Mouse (Mus musculus) heart, postnatal 0 days (tissue): ENCODE measurements around the gene Fpr2. TPM values are rescaled to one million over a fixed set of nuclear protein-coding genes. Genes with fewer than 3 reads are reported as not detected.

Experiments
- ATAC-seq: fragments of 200-750 bp; cut with Nextera tagmentation; 2 replicates; pipeline ENCODE4 v1.8.0; 2017; ENCODE audit warnings: low read depth, moderate number of reproducible peaks, moderate library complexity; ENCODE audit not compliant: insufficient read depth
- DNase-seq: peaks from one replicate; pipeline ENCODE4 v3.0.0-alpha.2; 2016; ENCODE audit warnings: low spot score
- H3K27ac ChIP-seq: fragments of 300-500 bp; sonication (generic); 2 replicates; pipeline ENCODE4 v1.5.1; 2014; ENCODE audit warnings: low read depth, mild to moderate bottlenecking
- H3K27me3 ChIP-seq: fragments of 300-500 bp; sonication (generic); 2 replicates; pipeline ENCODE4 v1.6.1; 2014; ENCODE audit warnings: low read length, mixed read lengths; ENCODE audit not compliant: control insufficient read depth, insufficient read depth
- H3K36me3 ChIP-seq: fragments of 300-500 bp; sonication (generic); replicated peaks from 2 replicates; pipeline ENCODE4 v1.6.1; 2014; ENCODE audit warnings: low read length, mixed read lengths; ENCODE audit not compliant: control insufficient read depth, insufficient read depth
- H3K4me1 ChIP-seq: fragments of 300-500 bp; sonication (generic); 2 replicates; pipeline ENCODE4 v1.6.1; 2014; ENCODE audit warnings: antibody characterized with exemption; ENCODE audit not compliant: control insufficient read depth, insufficient read depth
- H3K4me2 ChIP-seq: fragments of 300-500 bp; sonication (generic); 2 replicates; pipeline ENCODE4 v1.6.1; 2014; ENCODE audit warnings: low read depth, mild to moderate bottlenecking, low read length, moderate library complexity
- H3K4me3 ChIP-seq: fragments of 300-500 bp; sonication (generic); 2 replicates; pipeline ENCODE4 v1.5.1; 2014; ENCODE audit warnings: low read depth, low read length
- H3K9ac ChIP-seq: fragments of 300-500 bp; sonication (generic); replicated peaks from 2 replicates; pipeline ENCODE4 v1.6.1; 2014; ENCODE audit warnings: low read depth, low read length, mixed read lengths
- H3K9me3 ChIP-seq: fragments of 300-500 bp; sonication (generic); replicated peaks from 2 replicates; pipeline ENCODE4 v1.6.1; 2016; ENCODE audit warnings: low read length; ENCODE audit not compliant: control insufficient read depth
- CTCF ChIP-seq: IDR thresholded peaks from 2 replicates; pipeline ENCODE4 v1.5.1; 2016; ENCODE audit warnings: antibody characterized with exemption, control low read depth, low read depth
- EP300 ChIP-seq: IDR thresholded peaks from 2 replicates; pipeline ENCODE4 v1.6.1; 2016; ENCODE audit warnings: antibody characterized with exemption, low read depth
- polyA plus RNA-seq: library from polyadenylated mRNA; unstranded; fragments of >200 nt; fragmentation: Nextera tagmentation; extraction: Ambion mirVana; gene quantifications from 2 replicates; pipeline ENCODE4 v1.2.1, GENCODE M21; 2015
- total RNA-seq: library from RNA; depleted of rRNA; stranded (reverse); fragments of >200 nt; gene quantifications from 2 replicates; pipeline ENCODE4 v1.2.3, GENCODE M21; 2014; ENCODE audit warnings: low replicate concordance; rRNA removed

The Fpr2 gene
- total and polyA plus RNA-seq, 2 experiments from 2014 or later = 0.19 TPM; not detected in 1

DNA sequence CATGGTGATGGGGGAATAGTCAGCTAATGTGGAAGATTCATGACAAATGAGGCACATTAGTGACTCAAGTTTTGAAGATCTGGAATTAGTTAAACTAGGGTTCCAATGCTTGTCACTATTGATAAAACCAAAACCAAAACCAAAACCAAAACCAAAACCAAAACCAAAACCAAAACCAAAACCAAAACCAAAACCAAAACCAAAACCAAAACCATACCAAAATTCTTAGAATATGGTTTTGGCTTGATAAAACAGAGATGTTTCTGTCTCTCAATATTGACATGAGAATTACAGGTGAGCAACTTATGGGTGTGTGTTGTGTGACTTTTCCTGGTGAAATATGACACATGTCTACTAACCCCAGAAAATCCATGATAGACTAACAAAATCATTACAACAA lies 30.2 kb downstream of the Fpr2 start:
- Histone ChIP-seq H3K9ac (no peak overlapping the region), H3K27me3 (no peaks in the 10 kb centered on the region), H3K4me3 (no peak overlapping the region), H3K36me3 (no peaks in the 10 kb centered on the region), H3K4me1 (no peaks in the 10 kb centered on the region), H3K9me3 (no peaks in the 10 kb centered on the region; the same call in 1 of the 2 replicates), H3K4me2 (no peak overlapping the region), H3K27ac (no peak overlapping the region)
- no peak for TF ChIP-seq CTCF
- TF ChIP-seq EP300 = no peak
- ATAC-seq = no peak
- DNase-seq = no peak

Other genes starting within 250 kb of the Fpr2 start
- not detected in 2 replicates for gene Vmn2r90, start 184.1 kb upstream of the Fpr2 start, total RNA-seq
- not detected in 2 replicates for gene Vmn2r90, start 184.1 kb upstream of the Fpr2 start, polyA plus RNA-seq
- 1.6 and 23.6 TPM in 2 replicates for gene Spaca6, start 60.7 kb upstream of the Fpr2 start, total RNA-seq
- 7.9 and 9.2 TPM in 2 replicates for gene Spaca6, start 60.7 kb upstream of the Fpr2 start, polyA plus RNA-seq
- gene Has1, start 32.6 kb upstream of the Fpr2 start, total RNA-seq = 2.9 and 4.0 TPM in 2 replicates
- gene Has1, start 32.6 kb upstream of the Fpr2 start, polyA plus RNA-seq = 1.00 and 1.1 TPM in 2 replicates
- not detected in 2 replicates for gene Fpr1, start 3.9 kb upstream of the Fpr2 start, total RNA-seq
- 0.40 and 0.53 TPM in 2 replicates for gene Fpr1, start 3.9 kb upstream of the Fpr2 start, polyA plus RNA-seq
- not detected in 2 replicates for gene Fpr3, start within 50 bp of the Fpr2 start, total RNA-seq
- not detected in 2 replicates for gene Fpr3, start within 50 bp of the Fpr2 start, polyA plus RNA-seq
- gene Fpr-rs4, start 133.9 kb downstream of the Fpr2 start, total RNA-seq = not detected in 2 replicates
- not detected in 2 replicates for gene Fpr-rs4, start 133.9 kb downstream of the Fpr2 start, polyA plus RNA-seq
- gene Vmn2r124, start 161.6 kb downstream of the Fpr2 start, total RNA-seq = not detected in 2 replicates
- gene Vmn2r124, start 161.6 kb downstream of the Fpr2 start, polyA plus RNA-seq = not detected in 2 replicates
- not detected in 2 replicates for gene Vmn2r91, start 197.2 kb downstream of the Fpr2 start, total RNA-seq
- not detected in 2 replicates for gene Vmn2r91, start 197.2 kb downstream of the Fpr2 start, polyA plus RNA-seq